Mouse (Mus musculus) testis, adult 2 months (tissue): ENCODE measurements around the gene Asic2.

Experiments
- CTCF ChIP-seq: fragments of 200-500 bp; IDR thresholded peaks from 2 replicates; pipeline ENCODE4 v1.5.1; 2012; ENCODE audit warnings: low read depth, mild to moderate bottlenecking, inconsistent platforms, low read length, moderate library complexity; ENCODE audit not compliant: control insufficient read depth, insufficient read depth, insufficient replicate concordance
- POLR2A ChIP-seq: fragments of 200-500 bp; IDR thresholded peaks from 2 replicates; pipeline ENCODE4 v1.6.1; 2012; ENCODE audit warnings: low read depth, mild to moderate bottlenecking, inconsistent platforms, low read length, moderate library complexity; ENCODE audit not compliant: control insufficient read depth

DNA sequence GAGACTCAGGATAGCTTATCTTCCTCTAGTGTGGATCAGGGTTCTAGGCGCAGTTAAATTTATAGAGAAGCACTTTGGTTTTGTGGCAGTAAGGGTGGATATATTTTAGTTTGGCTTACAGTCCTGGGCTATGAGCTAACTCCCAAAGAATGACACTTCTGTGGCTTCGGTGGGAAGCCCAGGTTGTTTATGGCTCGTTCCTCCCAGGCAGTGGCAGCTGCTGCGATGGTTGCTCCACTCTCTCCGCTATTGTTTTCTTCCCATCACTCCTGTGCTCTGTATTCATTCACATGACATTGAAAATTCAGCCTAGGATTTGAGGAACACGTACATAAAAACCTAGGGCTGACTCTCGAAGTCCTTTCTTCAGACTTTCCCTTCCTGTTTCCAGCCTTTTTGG lies 1065.6 kb downstream of the Asic2 start:
- TF ChIP-seq CTCF = no peak
- no peak for TF ChIP-seq POLR2A
